Mouse (Mus musculus) frontal cortex, adult 2 months (tissue): Measurements from ENCODE around the gene Wnt11. TPM values are rescaled to one million over a fixed set of nuclear protein-coding genes. Genes with fewer than 3 reads are reported as not detected.
A peak's percentile ranks its signal among the peaks of the same experiment; 100 is the strongest.

Experiments
- DNase-seq, 2 experiments: peaks; one replicate each; pipeline ENCODE4 v3.0.0; 2022; ENCODE audit warnings: low spot score in 1 of 2; ENCODE audit errors: extremely low spot score in 1 of 2
- polyA plus RNA-seq: library from polyadenylated mRNA; depleted of rRNA; stranded (reverse); fragments of >200 nt; gene quantifications from 2 replicates; pipeline ENCODE4 v1.2.3, GENCODE M21; 2012

Wnt11 gene
- polyA plus RNA-seq, 1 experiment = 0.82 TPM

- no peak for DNase-seq
Observed at GRCm38 (mm10) chr7:98828052-98828451, 6.9 kb upstream of the Wnt11 start.

- DNase-seq = peak in 1 of 2 experiments; percentile 35
Observed at GRCm38 (mm10) chr7:98828876-98829275, 6.0 kb upstream of the Wnt11 start.

GRCm38 (mm10) chr7:98831290-98831689 is 3.6 kb upstream of the Wnt11 start:
- DNase-seq = no peak

- DNase-seq = no peak
Observed at GRCm38 (mm10) chr7:98835519-98836441, 868 bp downstream of the Wnt11 start.

- DNase-seq = peak in 1 of 2 experiments; percentile 48
Observed at GRCm38 (mm10) chr7:98836646-98837045, 1.7 kb downstream of the Wnt11 start.

GRCm38 (mm10) chr7:98837901-98838300 is 3.0 kb downstream of the Wnt11 start:
- DNase-seq = peak; percentile 45 to 86

GRCm38 (mm10) chr7:98838729-98839141 is 3.8 kb downstream of the Wnt11 start:
- DNase-seq = no peak

GRCm38 (mm10) chr7:98839312-98839711 is 4.4 kb downstream of the Wnt11 start:
- no peak for DNase-seq

GRCm38 (mm10) chr7:98840771-98841170 is 5.9 kb downstream of the Wnt11 start:
- no peak for DNase-seq

- DNase-seq = no peak
Observed at GRCm38 (mm10) chr7:98841802-98842201, 6.9 kb downstream of the Wnt11 start.

- no peak for DNase-seq
Observed at GRCm38 (mm10) chr7:98842997-98843396, 8.1 kb downstream of the Wnt11 start.

GRCm38 (mm10) chr7:98843649-98844048 is 8.7 kb downstream of the Wnt11 start:
- DNase-seq = no peak

- DNase-seq = no peak
Observed at GRCm38 (mm10) chr7:98848899-98849640, 14.2 kb downstream of the Wnt11 start.

- DNase-seq = no peak
Observed at GRCm38 (mm10) chr7:98850388-98850787, 15.5 kb downstream of the Wnt11 start.

GRCm38 (mm10) chr7:98851220-98851619 is 16.3 kb downstream of the Wnt11 start:
- DNase-seq = no peak

GRCm38 (mm10) chr7:98852950-98853650 is 18.2 kb downstream of the Wnt11 start:
- no peak for DNase-seq

GRCm38 (mm10) chr7:98853806-98854205 is 18.9 kb downstream of the Wnt11 start:
- no peak for DNase-seq

GRCm38 (mm10) chr7:98855388-98855787 is 20.5 kb downstream of the Wnt11 start:
- DNase-seq = peak in 1 of 2 experiments; percentile 53

- DNase-seq = no peak
Observed at GRCm38 (mm10) chr7:98856128-98856527, 21.2 kb downstream of the Wnt11 start.

- DNase-seq = no peak
Observed at GRCm38 (mm10) chr7:98857094-98857493, 22.2 kb downstream of the Wnt11 start.

GRCm38 (mm10) chr7:98861002-98861401 is 26.1 kb downstream of the Wnt11 start:
- no peak for DNase-seq
